Mouse (Mus musculus) lung, postnatal 14 days (tissue): ENCODE measurements around the gene Defb46.

Experiments
- DNase-seq: peaks from one replicate; pipeline ENCODE4 v3.0.0; 2021

Defb46 gene

DNA sequence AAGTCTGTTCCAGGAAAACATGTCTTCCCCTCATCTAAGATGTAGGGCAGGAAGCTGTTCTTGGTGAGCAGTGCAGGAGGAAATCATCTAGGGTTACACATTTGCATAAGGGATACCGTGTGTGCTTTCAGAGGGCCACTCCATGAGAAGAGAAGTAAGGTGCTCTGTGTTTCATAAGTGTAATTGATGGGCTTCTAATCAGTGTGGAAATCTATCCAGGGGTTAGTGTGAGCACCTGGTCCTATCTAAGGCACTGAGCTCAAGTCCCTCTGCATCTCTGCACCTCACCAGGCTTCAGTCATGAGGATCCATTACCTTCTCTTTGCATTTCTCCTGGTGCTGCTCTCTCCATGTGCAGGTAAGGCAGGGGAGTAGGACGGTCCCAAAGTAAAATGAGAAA is at the start of gene Defb46:
Defb46 (plus strand) TSS at position 301 of the 400 bp plus-strand sequence.
- no peak for DNase-seq

DNA sequence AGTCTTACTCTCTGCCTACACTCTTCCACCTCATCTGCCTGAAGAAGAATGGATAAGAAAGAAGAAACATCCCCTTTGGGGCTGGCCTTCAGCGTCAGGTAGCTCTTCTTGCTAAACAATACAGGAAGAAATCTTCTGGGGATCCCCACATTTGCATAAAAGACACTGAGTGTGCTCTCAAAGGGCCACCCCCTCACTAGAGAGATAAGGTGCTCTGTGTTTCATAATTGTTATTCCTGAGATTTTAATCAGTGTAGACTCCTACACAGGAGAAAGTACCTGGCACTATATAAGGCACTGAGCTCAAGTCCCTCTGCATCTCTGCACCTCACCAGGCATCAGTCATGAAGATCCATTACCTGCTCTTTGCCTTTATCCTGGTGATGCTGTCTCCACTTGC is 14.6 kb upstream of the Defb46 start, which contains the start of gene Defb6:
Defb6 (plus strand) TSS at position 318 of the 400 bp plus-strand sequence.
- no peak for DNase-seq

DNA sequence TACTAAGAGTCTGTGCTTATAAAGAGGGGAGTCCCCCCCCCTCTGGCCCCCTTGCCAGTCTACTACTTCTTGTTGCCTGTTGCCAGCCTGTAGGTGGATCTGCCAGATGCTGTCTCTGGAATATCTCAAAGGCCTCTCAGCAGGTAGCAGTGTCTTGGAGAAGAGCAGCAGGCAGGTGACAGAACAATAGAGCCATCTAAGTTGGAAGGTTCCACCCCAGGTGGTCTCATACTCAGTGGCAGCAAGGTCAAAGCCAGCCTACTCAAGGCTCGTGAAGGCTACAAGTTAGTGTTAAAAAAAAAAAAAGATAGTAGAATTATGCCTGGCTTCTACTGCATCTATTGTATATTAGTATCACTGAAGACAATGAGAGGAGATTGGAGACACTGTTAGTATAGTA is 1.6 kb upstream of the Defb46 start:
- DNase-seq = no peak

DNA sequence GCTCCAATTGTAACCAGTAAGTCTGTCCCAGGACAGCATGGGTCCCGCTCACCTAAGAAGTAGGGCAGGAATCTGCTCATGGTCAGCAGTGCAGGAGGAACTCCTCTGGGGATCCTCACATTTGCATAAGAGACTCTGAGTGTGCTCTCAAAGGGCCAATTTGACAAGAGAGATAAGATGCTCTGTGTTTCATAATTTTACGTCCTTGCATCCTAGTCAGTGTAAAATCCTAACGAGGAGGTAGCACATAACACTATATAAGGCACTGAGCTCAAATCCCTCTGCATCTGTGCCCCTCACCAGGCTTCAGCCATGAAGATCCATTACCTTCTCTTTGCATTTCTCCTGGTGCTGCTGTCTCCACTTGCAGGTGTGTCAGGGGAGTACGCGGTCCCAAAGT is 7.6 kb downstream of the Defb46 start, which contains the start of gene Defb5:
Defb5 (plus strand) TSS at position 301 of the 400 bp plus-strand sequence.
- no peak for DNase-seq

DNA sequence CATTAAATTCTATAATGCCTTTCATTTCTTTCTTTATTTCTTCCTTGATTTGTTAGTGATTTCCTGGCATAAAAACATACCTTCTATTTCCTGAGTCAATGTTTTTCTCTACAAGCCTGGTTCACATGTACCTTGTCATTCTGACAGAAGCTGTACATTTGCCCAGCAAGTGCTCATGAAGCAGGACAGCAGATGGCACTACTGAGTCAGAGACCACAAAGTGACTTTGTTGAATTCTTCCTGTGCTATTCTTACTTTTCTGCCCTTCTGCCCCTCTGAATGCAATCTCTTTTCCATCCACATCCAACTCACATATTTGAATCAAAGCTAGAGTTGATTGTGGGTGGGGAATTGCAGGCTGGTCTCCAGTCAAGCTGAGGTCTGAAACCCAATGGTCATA is 18.4 kb downstream of the Defb46 start:
- DNase-seq = no peak

DNA sequence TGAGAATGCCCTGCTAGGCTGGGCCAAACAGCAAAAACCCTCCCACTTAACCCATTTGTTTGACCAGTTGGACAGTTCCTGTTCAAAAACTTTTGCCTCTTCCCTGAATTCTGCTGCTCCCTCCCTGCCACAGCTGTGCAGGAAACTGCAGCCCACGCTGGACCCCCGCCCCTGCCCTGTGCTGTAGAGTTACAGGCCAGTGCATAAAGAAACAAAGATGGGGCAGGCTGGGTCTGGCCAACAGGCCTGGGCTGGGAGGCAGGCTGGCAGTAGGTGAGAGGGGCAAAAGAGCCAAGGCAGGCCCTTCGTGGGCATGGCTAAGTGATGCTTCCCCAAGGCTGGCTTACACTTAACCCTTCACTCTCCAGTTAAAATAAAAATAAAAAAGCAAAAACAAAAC is 20.0 kb downstream of the Defb46 start:
- DNase-seq = no peak
